Mouse (Mus musculus): ENCODE measurements around the gene Gm3336. TPM values are rescaled to one million over a fixed set of nuclear protein-coding genes. Genes with fewer than 3 reads are reported as not detected.

The Gm3336 gene
- polyA plus RNA-seq, 1 experiment from 2014 or later = 0.29 TPM

- DNase-seq (ENCODE audit: low spot score) = peak; percentile 75
These were observed 22.9 kb upstream of the Gm3336 start for GRCm38 (mm10) chr8:70695318-70696018.

GRCm38 (mm10) chr8:70696019-70696885 lies 22.1 kb upstream of the Gm3336 start:
- DNase-seq (ENCODE audit: low spot score) = peak; percentile 80

- no peak for DNase-seq (ENCODE audit: low spot score)
These were observed 21.4 kb upstream of the Gm3336 start for GRCm38 (mm10) chr8:70696946-70697345.

- DNase-seq (ENCODE audit: low spot score) = no peak
These were observed 20.7 kb upstream of the Gm3336 start for GRCm38 (mm10) chr8:70697366-70698250.

- DNase-seq (ENCODE audit: low spot score) = peak; percentile 100
These were observed 19.8 kb upstream of the Gm3336 start, which contains the start of gene Jund for GRCm38 (mm10) chr8:70698310-70699109. Gene Jund, plus strand, starts transcription at chr8:70698949.

- DNase-seq (ENCODE audit: low spot score) = no peak
These were observed 19.1 kb upstream of the Gm3336 start for GRCm38 (mm10) chr8:70699116-70699833.

GRCm38 (mm10) chr8:70699834-70700554 lies 18.3 kb upstream of the Gm3336 start:
- DNase-seq (ENCODE audit: low spot score) = peak; percentile 90

- peak; percentile 96 for DNase-seq (ENCODE audit: low spot score)
These were observed 17.8 kb upstream of the Gm3336 start for GRCm38 (mm10) chr8:70700555-70700922.

- no peak for DNase-seq (ENCODE audit: low spot score)
These were observed 17.0 kb upstream of the Gm3336 start for GRCm38 (mm10) chr8:70701048-70701981.

GRCm38 (mm10) chr8:70701982-70702841 lies 16.1 kb upstream of the Gm3336 start:
- no peak for DNase-seq (ENCODE audit: low spot score)

- no peak for DNase-seq (ENCODE audit: low spot score)
These were observed 15.5 kb upstream of the Gm3336 start for GRCm38 (mm10) chr8:70702842-70703182.

GRCm38 (mm10) chr8:70703287-70703686 lies 15.1 kb upstream of the Gm3336 start, which contains the start of gene Iqcn:
Gene Iqcn, plus strand, starts transcription at chr8:70703457.
- no peak for DNase-seq (ENCODE audit: low spot score)

GRCm38 (mm10) chr8:70708281-70708680 lies 10.1 kb upstream of the Gm3336 start:
- no peak for DNase-seq (ENCODE audit: low spot score)

- DNase-seq (ENCODE audit: low spot score) = no peak
These were observed 8.5 kb upstream of the Gm3336 start for GRCm38 (mm10) chr8:70709794-70710193.

GRCm38 (mm10) chr8:70710296-70710695 lies 8.0 kb upstream of the Gm3336 start:
- DNase-seq (ENCODE audit: low spot score) = no peak

- DNase-seq (ENCODE audit: low spot score) = no peak
These were observed 7.3 kb upstream of the Gm3336 start for GRCm38 (mm10) chr8:70711041-70711440.

- no peak for DNase-seq (ENCODE audit: low spot score)
These were observed 4.4 kb upstream of the Gm3336 start for GRCm38 (mm10) chr8:70713991-70714390.
